Mouse (Mus musculus) neural tube, embryonic 11.5 days (tissue): ENCODE measurements around the gene Zfand6. TPM values are rescaled to one million over a fixed set of nuclear protein-coding genes. Genes with fewer than 3 reads are reported as not detected.

Experiments
- ATAC-seq: fragments of 200-750 bp; cut with Nextera tagmentation; 2 replicates; pipeline ENCODE4 v1.8.0; 2017; ENCODE audit warnings: moderate number of reproducible peaks, mild to moderate bottlenecking, moderate TSS enrichment, moderate library complexity; ENCODE audit not compliant: insufficient read depth, low FRiP score, low TSS enrichment
- DNase-seq: peaks from one replicate; pipeline ENCODE4 v3.0.0-alpha.2; 2015; ENCODE audit warnings: low spot score
- H3K27ac ChIP-seq: fragments of 300-500 bp; sonication (generic); 2 replicates; pipeline ENCODE4 v1.5.1; 2014; ENCODE audit warnings: low read depth, mild to moderate bottlenecking, low read length
- H3K27me3 ChIP-seq: fragments of 300-500 bp; sonication (generic); 2 replicates; pipeline ENCODE4 v1.6.1; 2014; ENCODE audit warnings: mild to moderate bottlenecking, low read length, mixed read lengths; ENCODE audit not compliant: control insufficient read depth, insufficient read depth
- H3K36me3 ChIP-seq: fragments of 300-500 bp; sonication (generic); 2 replicates; pipeline ENCODE4 v1.6.1; 2014; ENCODE audit warnings: mild to moderate bottlenecking, low read length, moderate library complexity, mixed read lengths; ENCODE audit not compliant: control insufficient read depth, insufficient read depth
- H3K4me1 ChIP-seq: fragments of 300-500 bp; sonication (generic); 2 replicates; pipeline ENCODE4 v1.6.1; 2014; ENCODE audit warnings: low read length, mixed read lengths; ENCODE audit not compliant: control insufficient read depth, insufficient read depth
- H3K4me2 ChIP-seq: fragments of 300-500 bp; sonication (generic); 2 replicates; pipeline ENCODE4 v1.6.1; 2014; ENCODE audit warnings: low read depth, mild to moderate bottlenecking, moderate library complexity
- H3K4me3 ChIP-seq: fragments of 300-500 bp; sonication (generic); 2 replicates; pipeline ENCODE4 v1.5.1; 2014; ENCODE audit warnings: low read depth, low read length
- H3K9ac ChIP-seq: fragments of 300-500 bp; sonication (generic); 2 replicates; pipeline ENCODE4 v1.6.1; 2014; ENCODE audit warnings: mild to moderate bottlenecking, low read length
- H3K9me3 ChIP-seq: fragments of 300-500 bp; sonication (generic); 2 replicates; pipeline ENCODE4 v1.6.1; 2016; ENCODE audit warnings: low read length; ENCODE audit not compliant: control insufficient read depth
- WGBS: fragments of 180-500 bp; shearing (Covaris S2); extraction: QIAGEN DNeasy Blood & Tissue Kit; methylation state at CpG from one replicate; pipeline ENCODE4 v1.1.7; 2014; 5-methylcytosine and 5-hydroxymethylcytosine counted together
- polyA plus RNA-seq: library from polyadenylated mRNA; unstranded; fragments of >200 nt; fragmentation: Nextera tagmentation; extraction: Ambion mirVana; gene quantifications from 2 replicates; pipeline ENCODE4 v1.2.1, GENCODE M21; 2014

The Zfand6 gene
- polyA plus RNA-seq, 1 experiment from 2014 or later, result 202 TPM

GRCm38 (mm10) chr7:84690101-84690509, 346 bp upstream of the Zfand6 start:
- ATAC-seq, result no peak
- Histone ChIP-seq H3K9me3 (no peaks in the 10 kb centered on the region), H3K9ac (peak overlapping the region; percentile 19; the same call in 1 of the 2 replicates), H3K4me3 (peak overlapping the region; percentile 81), H3K4me1 (peaks cover 4% of the 10 kb centered on the region; the same call in 1 of the 2 replicates), H3K27ac (no peak overlapping the region), H3K27me3 (no peaks in the 10 kb centered on the region), H3K4me2 (peak overlapping the region; percentile 79), H3K36me3 (no peaks in the 10 kb centered on the region)
- WGBS, result 5% methylated on average over 19 of the region's 19 CpGs
- no peak for DNase-seq

GRCm38 (mm10) chr7:84687653-84688580, 1.8 kb downstream of the Zfand6 start:
- Histone ChIP-seq H3K9ac (no peak overlapping the region), H3K27ac (no peak overlapping the region), H3K4me1 (peaks cover 4% of the 10 kb centered on the region; the same call in 1 of the 2 replicates), H3K36me3 (no peaks in the 10 kb centered on the region), H3K4me3 (no peak overlapping the region), H3K27me3 (no peaks in the 10 kb centered on the region), H3K4me2 (no peak overlapping the region), H3K9me3 (no peaks in the 10 kb centered on the region)
- no peak for DNase-seq
- 81% methylated on average over 12 of the region's 12 CpGs for WGBS
- no peak for ATAC-seq

GRCm38 (mm10) chr7:84686380-84686779, 3.4 kb downstream of the Zfand6 start:
- H3K9me3 ChIP-seq, result no peaks in the 10 kb centered on the region
- H3K4me3 ChIP-seq, result no peak overlapping the region
- no peaks in the 10 kb centered on the region for H3K27me3 ChIP-seq
- H3K4me1 ChIP-seq, result peaks cover 4% of the 10 kb centered on the region; the same call in 1 of the 2 replicates
- H3K27ac ChIP-seq, result no peak overlapping the region
- no peaks in the 10 kb centered on the region for H3K36me3 ChIP-seq
- ATAC-seq (no peak), DNase-seq (no peak)
- H3K9ac ChIP-seq, result no peak overlapping the region
- 83% methylated on average over 2 of the region's 2 CpGs for WGBS
- H3K4me2 ChIP-seq, result no peak overlapping the region

GRCm38 (mm10) chr7:84684675-84685074, 5.1 kb downstream of the Zfand6 start:
- Histone ChIP-seq H3K36me3 (no peaks in the 10 kb centered on the region), H3K4me1 (peaks cover 6% of the 10 kb centered on the region; the same call in 1 of the 2 replicates), H3K9ac (no peak overlapping the region), H3K4me3 (no peak overlapping the region), H3K27ac (no peak overlapping the region), H3K4me2 (no peak overlapping the region), H3K27me3 (no peaks in the 10 kb centered on the region), H3K9me3 (no peaks in the 10 kb centered on the region)
- 93% methylated on average over 1 of the region's 1 CpGs for WGBS
- no peak for ATAC-seq
- no peak for DNase-seq

GRCm38 (mm10) chr7:84681558-84681957, 8.2 kb downstream of the Zfand6 start:
- no peak overlapping the region for H3K4me3 ChIP-seq
- H3K27ac ChIP-seq, result no peak overlapping the region
- no peak overlapping the region for H3K4me2 ChIP-seq
- DNase-seq (no peak), ATAC-seq (no peak)
- peaks cover 2% of the 10 kb centered on the region; the same call in 1 of the 2 replicates for H3K4me1 ChIP-seq
- no peaks in the 10 kb centered on the region for H3K27me3 ChIP-seq
- no peaks in the 10 kb centered on the region for H3K9me3 ChIP-seq
- WGBS, result 96% methylated on average over 1 of the region's 1 CpGs
- H3K36me3 ChIP-seq, result no peaks in the 10 kb centered on the region
- no peak overlapping the region for H3K9ac ChIP-seq

- no peak for ATAC-seq
These were observed 8.8 kb downstream of the Zfand6 start for GRCm38 (mm10) chr7:84680931-84681330.

GRCm38 (mm10) chr7:84680092-84680491, 9.7 kb downstream of the Zfand6 start:
- no peak overlapping the region for H3K27ac ChIP-seq
- DNase-seq, result peak; percentile 9
- no peaks in the 10 kb centered on the region for H3K36me3 ChIP-seq
- no peak overlapping the region; the same call in 1 of the 2 replicates for H3K4me2 ChIP-seq
- no peaks in the 10 kb centered on the region for H3K9me3 ChIP-seq
- H3K4me1 ChIP-seq, result peaks cover 2% of the 10 kb centered on the region; the same call in 1 of the 2 replicates
- 62% methylated on average over 2 of the region's 2 CpGs for WGBS
- no peak overlapping the region for H3K9ac ChIP-seq
- H3K27me3 ChIP-seq, result no peaks in the 10 kb centered on the region
- no peak for ATAC-seq
- H3K4me3 ChIP-seq, result no peak overlapping the region

More at GRCm38 (mm10) chr7:84680931-84681330, 8.8 kb downstream of the Zfand6 start:
- Histone ChIP-seq H3K4me2 (no peak overlapping the region), H3K9ac (no peak overlapping the region), H3K9me3 (no peaks in the 10 kb centered on the region), H3K4me1 (peaks cover 2% of the 10 kb centered on the region; the same call in 1 of the 2 replicates), H3K36me3 (no peaks in the 10 kb centered on the region), H3K27me3 (no peaks in the 10 kb centered on the region), H3K4me3 (no peak overlapping the region), H3K27ac (no peak overlapping the region)
- no peak for DNase-seq

GRCm38 (mm10) chr7:84679264-84679663, 10.5 kb downstream of the Zfand6 start:
- H3K9ac ChIP-seq, result no peak overlapping the region
- H3K4me2 ChIP-seq, result peak overlapping the region; percentile 47
- peaks cover 2% of the 10 kb centered on the region; the same call in 1 of the 2 replicates for H3K4me1 ChIP-seq
- H3K4me3 ChIP-seq, result peak overlapping the region; percentile 44
- H3K9me3 ChIP-seq, result no peaks in the 10 kb centered on the region
- H3K27ac ChIP-seq, result no peak overlapping the region
- peak; percentile 94 for ATAC-seq
- no peaks in the 10 kb centered on the region for H3K36me3 ChIP-seq
- 2% methylated on average over 4 of the region's 4 CpGs for WGBS
- peak; percentile 67 for DNase-seq
- no peaks in the 10 kb centered on the region for H3K27me3 ChIP-seq
